Mouse (Mus musculus) Muller cell, postnatal 12 days (primary cell): ENCODE measurements around the gene Poln.
A peak's percentile ranks its signal among the peaks of the same experiment; 100 is the strongest.

Experiments used
- DNase-seq: peaks from one replicate; pipeline ENCODE4 v3.0.0-alpha.2; 2015; ENCODE audit errors: inconsistent ontology term

Gene Poln

GRCm38 (mm10) chr5:34186961-34187391 lies 17.7 kb upstream of the Poln start:
- DNase-seq: peak; percentile 75

GRCm38 (mm10) chr5:34186391-34186790 lies 17.1 kb upstream of the Poln start:
- no peak for DNase-seq

- no peak for DNase-seq
Measured at GRCm38 (mm10) chr5:34185791-34186190, 16.5 kb upstream of the Poln start.

GRCm38 (mm10) chr5:34185051-34185580 lies 15.9 kb upstream of the Poln start:
- DNase-seq: no peak

GRCm38 (mm10) chr5:34183976-34184375 lies 14.7 kb upstream of the Poln start:
- DNase-seq: no peak

- DNase-seq: no peak
Measured at GRCm38 (mm10) chr5:34183156-34183880, 14.1 kb upstream of the Poln start.

GRCm38 (mm10) chr5:34182486-34182885 lies 13.2 kb upstream of the Poln start:
- no peak for DNase-seq

- no peak for DNase-seq
Measured at GRCm38 (mm10) chr5:34177821-34178220, 8.6 kb upstream of the Poln start.

- no peak for DNase-seq
Measured at GRCm38 (mm10) chr5:34177091-34177490, 7.8 kb upstream of the Poln start.

- no peak for DNase-seq
Measured at GRCm38 (mm10) chr5:34176691-34177090, 7.4 kb upstream of the Poln start.

GRCm38 (mm10) chr5:34175403-34175694 lies 6.1 kb upstream of the Poln start:
- DNase-seq: no peak

GRCm38 (mm10) chr5:34174550-34175402 lies 5.5 kb upstream of the Poln start:
- no peak for DNase-seq

GRCm38 (mm10) chr5:34174021-34174420 lies 4.8 kb upstream of the Poln start:
- no peak for DNase-seq

- DNase-seq: no peak
Measured at GRCm38 (mm10) chr5:34170726-34171125, 1.5 kb upstream of the Poln start.

GRCm38 (mm10) chr5:34169954-34170353 lies 706 bp upstream of the Poln start:
- no peak for DNase-seq

GRCm38 (mm10) chr5:34167857-34168256 lies 1.4 kb downstream of the Poln start:
- peak; percentile 47 for DNase-seq

- peak; percentile 10 for DNase-seq
Measured at GRCm38 (mm10) chr5:34165793-34166192, 3.5 kb downstream of the Poln start.

GRCm38 (mm10) chr5:34148476-34148875 lies 20.8 kb downstream of the Poln start:
- no peak for DNase-seq

- DNase-seq: no peak
Measured at GRCm38 (mm10) chr5:34147554-34147953, 21.7 kb downstream of the Poln start.

GRCm38 (mm10) chr5:34139751-34140150 lies 29.5 kb downstream of the Poln start:
- DNase-seq: peak; percentile 25

GRCm38 (mm10) chr5:34132731-34133130 lies 36.5 kb downstream of the Poln start:
- no peak for DNase-seq

GRCm38 (mm10) chr5:34124131-34124530 lies 45.1 kb downstream of the Poln start:
- DNase-seq: no peak
